Mouse (Mus musculus): ENCODE data around the gene Fbxo48. TPM values are rescaled to one million over a fixed set of nuclear protein-coding genes. Genes with fewer than 3 reads are reported as not detected.

The Fbxo48 gene
- 1.1 TPM for total RNA-seq (2023)

DNA sequence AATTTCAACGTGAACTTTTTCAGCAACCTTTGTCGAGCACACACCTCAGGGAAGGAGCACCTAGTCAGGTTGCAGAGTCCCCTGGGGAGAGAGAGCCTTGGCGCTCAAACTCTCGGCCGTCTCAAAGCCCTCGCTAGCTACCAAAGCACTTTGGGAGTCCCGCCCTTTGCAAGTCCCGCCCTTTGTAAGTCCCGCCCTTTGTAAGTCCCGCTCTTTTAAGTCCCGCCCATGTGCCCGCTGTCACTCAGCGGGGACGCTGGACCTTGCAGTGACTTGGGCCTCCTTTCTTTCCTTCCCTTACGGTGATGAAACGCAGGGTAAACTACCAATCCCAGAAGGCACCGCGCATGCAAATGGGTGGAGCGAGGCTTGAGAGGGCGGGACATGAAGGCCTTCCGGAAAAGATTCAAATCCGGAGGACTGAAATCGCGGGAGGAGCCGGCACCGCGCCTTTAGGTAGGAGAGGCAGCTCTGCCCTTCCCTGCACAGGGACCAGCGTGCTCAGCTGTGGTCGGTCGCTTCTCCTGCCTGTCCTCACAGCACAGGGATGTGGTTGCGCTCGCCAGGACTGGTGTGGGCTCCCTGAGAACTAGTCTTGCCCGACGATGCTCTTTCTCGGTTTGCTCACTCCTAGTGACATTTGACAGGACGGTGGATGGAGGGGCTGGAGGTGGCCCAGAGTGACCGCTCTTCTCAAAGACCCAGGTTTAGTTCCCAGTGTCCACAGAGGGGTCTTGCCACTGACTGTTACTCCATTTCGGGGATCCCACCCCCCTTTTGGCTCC, at the start of gene Fbxo48:
Gene Fbxo48, plus strand, starts transcription at position 400 of the 785 bp plus-strand sequence.

Other genes with a start within 250 kb of the Fbxo48 start
- 0.41 TPM for gene Egfr, start 199.2 kb upstream of the Fbxo48 start, total RNA-seq (2023)
- gene Cnrip1, start 100.2 kb downstream of the Fbxo48 start, total RNA-seq (2023): 5.6 TPM
- 16.7 TPM for gene Plek, start 101.0 kb downstream of the Fbxo48 start, total RNA-seq (2023)
- gene Ppp3r1, start 207.9 kb downstream of the Fbxo48 start, total RNA-seq (2023): 81.4 TPM
- gene Wdr92, start 230.7 kb downstream of the Fbxo48 start, total RNA-seq (2023): 9.9 TPM